ENCODE assay signal across 25 mouse cellular contexts in genomic region chr13:43299171-43299570, GRCm38 (mm10). TPM values are rescaled to one million over a fixed set of nuclear protein-coding genes. Genes with fewer than 3 reads are reported as not detected.
A peak's percentile ranks its signal among the peaks of the same experiment; 100 is the strongest.
DNase-seq lines count a peak whose midpoint lies in the region; ATAC-seq and TF ChIP-seq lines count a peak whose summit lies in the region.
"Had no signal": no experiment of that assay in that cellular context is flagged by ENCODE, and none has a peak within 500 bp of the region (broad histone marks: within the 10 kb centered on the region; RNA-seq: fewer than 3 reads in every experiment).

No protein-coding gene starts in this region.

- H3K4me1 ChIP-seq in forebrain, postnatal 0 days (ENCODE audit: insufficient read depth) = peaks cover 22% of the 10 kb centered on the region
- peaks cover 31% of the 10 kb centered on the region for H3K4me1 ChIP-seq in forebrain, embryonic 15.5 days
- peaks cover 31% of the 10 kb centered on the region for H3K4me1 ChIP-seq in midbrain, embryonic 15.5 days

- H3K27ac ChIP-seq in forebrain, postnatal 0 days (ENCODE audit: low read depth, low read length) = no peak overlapping the region
- no peak overlapping the region for H3K27ac ChIP-seq in forebrain, embryonic 15.5 days (replicated peaks)
- no peak overlapping the region for H3K27ac ChIP-seq in left cerebral cortex, adult 2 months
- H3K27ac ChIP-seq in midbrain, embryonic 15.5 days = no peak overlapping the region
- H3K27ac ChIP-seq: heart, embryonic 10.5 days; limb, embryonic 10.5 days; liver, embryonic 15.5 days; lung, embryonic 15.5 days had no signal

- no peak for ATAC-seq in forebrain, postnatal 0 days
- ATAC-seq in forebrain, embryonic 15.5 days (replicated peaks) = no peak
- ATAC-seq in midbrain, embryonic 15.5 days (replicated peaks) = no peak
- ATAC-seq: activated CD4-positive, CD25-positive, alpha-beta regulatory T cell, adult 4 months; forebrain, embryonic 14.5 days; intestine, embryonic 16.5 days had no signal

- no peak for TF ChIP-seq CTCF in forebrain, postnatal 0 days (IDR thresholded peaks at IDR 0.05; ENCODE audit: low read depth)
- no peak for TF ChIP-seq CTCF in left cerebral cortex, adult 2 months (IDR thresholded peaks at IDR 0.05)

- H3K9ac ChIP-seq in forebrain, postnatal 0 days = no peak overlapping the region
- H3K9ac ChIP-seq in forebrain, embryonic 15.5 days (replicated peaks) = no peak overlapping the region
- no peak overlapping the region for H3K9ac ChIP-seq in midbrain, embryonic 15.5 days
- H3K9ac ChIP-seq: liver, embryonic 15.5 days; lung, embryonic 15.5 days had no signal

- no peak for DNase-seq in forebrain, postnatal 0 days
- no peak for DNase-seq in left cerebral cortex, adult 2 months (ENCODE audit: extremely low spot score in 1 of 2, low spot score in 2 of 2)
- DNase-seq in left cerebral cortex, postnatal 36 days (ENCODE audit: low spot score in 2 of 2) = no peak
- peak; percentile 59 for DNase-seq in R1 (ENCODE audit: low read depth, low spot score)
- DNase-seq in urinary bladder, adult 2 months (ENCODE audit: low spot score) = no peak
- DNase-seq: adrenal gland, adult 8-10 months; B cell, adult 2 months; cerebellum, postnatal 25 days; gastrocnemius, postnatal 10 days; kidney, adult 9 months; kidney, postnatal 25 days; liver; lung, postnatal 36 days; thymus, adult 18-20 months; thymus, postnatal 36 days had no signal

- no peaks in the 10 kb centered on the region for H3K9me3 ChIP-seq in forebrain, postnatal 0 days (ENCODE audit: low read length)
- no peaks in the 10 kb centered on the region for H3K9me3 ChIP-seq in forebrain, embryonic 15.5 days
- no peaks in the 10 kb centered on the region for H3K9me3 ChIP-seq in midbrain, embryonic 15.5 days
- H3K9me3 ChIP-seq: heart, embryonic 10.5 days; limb, embryonic 10.5 days; liver, embryonic 15.5 days; lung, embryonic 15.5 days had no signal

- no peaks in the 10 kb centered on the region for H3K36me3 ChIP-seq in forebrain, postnatal 0 days (ENCODE audit: insufficient read depth)
- H3K36me3 ChIP-seq in forebrain, embryonic 15.5 days = no peaks in the 10 kb centered on the region
- H3K36me3 ChIP-seq in midbrain, embryonic 15.5 days (replicated peaks) = no peaks in the 10 kb centered on the region
- H3K36me3 ChIP-seq: heart, embryonic 10.5 days; limb, embryonic 10.5 days; liver, embryonic 15.5 days; lung, embryonic 15.5 days had no signal

- H3K27me3 ChIP-seq in forebrain, postnatal 0 days (ENCODE audit: insufficient read depth, low read length) = no peaks in the 10 kb centered on the region
- no peaks in the 10 kb centered on the region for H3K27me3 ChIP-seq in forebrain, embryonic 15.5 days
- H3K27me3 ChIP-seq in midbrain, embryonic 15.5 days (replicated peaks) = no peaks in the 10 kb centered on the region

- 29% methylated on average over 5 of the region's 5 CpGs for WGBS in forebrain, postnatal 0 days
- WGBS in forebrain, embryonic 15.5 days = 23% methylated on average over 5 of the region's 5 CpGs
- WGBS in midbrain, embryonic 15.5 days = 21% methylated on average over 5 of the region's 5 CpGs

- intact Hi-C loops in left cerebral cortex, adult 2 months (cut with DNase I) = no loop called here
- intact Hi-C loops in left cerebral cortex, postnatal 36 days (cut with DNase I) = loop anchor here (2.0 kb wide), 1 partner anchor 36 kb away; no protein-coding TSS in a partner anchor

- peak overlapping the region; percentile 77 for H3K4me2 ChIP-seq in forebrain, postnatal 0 days (ENCODE audit: low read depth)
- no peak overlapping the region for H3K4me2 ChIP-seq in forebrain, embryonic 15.5 days (replicated peaks)
- peak overlapping the region; percentile 87; the same call in 1 of the 2 replicates for H3K4me2 ChIP-seq in midbrain, embryonic 15.5 days
- H3K4me2 ChIP-seq: liver, embryonic 15.5 days; lung, embryonic 15.5 days had no signal

- no peak overlapping the region for H3K4me3 ChIP-seq in forebrain, postnatal 0 days (ENCODE audit: low read depth, low read length)
- no peak overlapping the region for H3K4me3 ChIP-seq in forebrain, embryonic 15.5 days
- peak overlapping the region; percentile 74 for H3K4me3 ChIP-seq in left cerebral cortex, adult 2 months
- no peak overlapping the region for H3K4me3 ChIP-seq in midbrain, embryonic 15.5 days
- H3K4me3 ChIP-seq: heart, embryonic 10.5 days; limb, embryonic 10.5 days; liver, embryonic 15.5 days; lung, embryonic 15.5 days; myocyte had no signal

RNA-seq across cellular contexts. Expression of gene Gfod1, which starts 4.8 kb away (rescaled TPM):
- total RNA-seq in forebrain, postnatal 0 days (2014; rRNA removed) = 16.6 and 18.6 TPM in 2 replicates
- polyA plus RNA-seq in forebrain, postnatal 0 days (2015; fragmentation: Nextera tagmentation; extraction: Ambion mirVana) = 3.0 and 3.9 TPM in 2 replicates
- 1.8 and 2.3 TPM in 2 replicates for polyA plus RNA-seq in forebrain, embryonic 15.5 days (2015; fragmentation: Nextera tagmentation; extraction: Ambion mirVana)
- 100 to 1,000 TPM; 118 to 134 TPM for total RNA-seq in left cerebral cortex, adult 2 months (2021)
- total RNA-seq in left cerebral cortex, postnatal 36 days (2021) = 100 to 1,000 TPM in 1 of 2 experiments, 10 to 100 TPM in 1; 89.0 to 108 TPM
- 2.4 and 2.9 TPM in 2 replicates for polyA plus RNA-seq in midbrain, embryonic 15.5 days (2015; fragmentation: Nextera tagmentation; extraction: Ambion mirVana)
- polyA plus RNA-seq in urinary bladder, adult 2 months (2012; rRNA removed) = 3.6 and 4.7 TPM in 2 replicates
